Mouse (Mus musculus): ENCODE measurements around the gene Rgs3.

- TF ChIP-seq CTCF (IDR thresholded peaks at IDR 0.05; ENCODE audit: low read depth) (no peak), EP300 (IDR thresholded peaks at IDR 0.05; ENCODE audit: low read depth) (no peak)
These were observed 44.7 kb upstream of the Rgs3 start for GRCm38 (mm10) chr4:62514995-62515394.
